Mouse (Mus musculus): Measurements from ENCODE around the gene Bbx. TPM values are rescaled to one million over a fixed set of nuclear protein-coding genes. Genes with fewer than 3 reads are reported as not detected.

Gene Bbx
- total RNA-seq, 1 experiment: 31.2 TPM

DNA sequence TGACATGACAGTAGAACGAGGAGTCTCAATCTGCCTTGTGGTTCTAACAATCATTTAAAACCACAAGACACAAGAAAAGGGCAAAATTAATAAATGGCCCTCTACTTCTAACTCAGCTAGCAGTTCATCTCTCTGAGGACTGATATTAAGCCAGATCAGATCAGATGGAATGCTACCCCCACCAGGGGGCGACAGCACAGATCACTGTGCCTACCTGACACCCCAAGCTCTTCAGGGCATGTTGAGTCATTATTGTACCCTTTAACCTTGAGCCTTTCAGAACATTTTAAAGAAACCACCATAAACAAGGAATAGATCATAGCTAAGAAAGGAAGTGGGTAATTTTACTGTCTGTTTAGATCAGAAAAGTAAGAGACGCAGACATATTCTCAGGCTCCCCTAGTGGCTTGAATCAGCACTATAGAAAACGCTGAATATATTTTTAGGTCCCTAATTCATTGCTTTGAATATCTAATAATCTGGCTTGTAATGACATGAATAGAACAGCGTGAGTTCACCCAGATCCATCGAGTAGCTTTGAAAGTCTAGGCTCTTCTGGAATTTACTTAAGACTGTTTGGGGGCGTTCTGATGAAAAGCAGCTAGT lies 230.5 kb downstream of the Bbx start:
- Histone ChIP-seq H3K36me3 (ENCODE audit: control insufficient read depth, insufficient read depth, low read length, poor library complexity, severe bottlenecking) (peaks cover 8% of the 10 kb centered on the region), H3K9me3 (ENCODE audit: control insufficient read depth, insufficient read depth, low read depth, low read length) (no peaks in the 10 kb centered on the region), H3K4me1 (ENCODE audit: control insufficient read depth in 2 of 2, insufficient read depth in 2 of 2, low read length in 2 of 2, poor library complexity in 1 of 2) (no peaks in the 10 kb centered on the region), H3K4me3 (ENCODE audit: insufficient read depth in 1 of 2, low read depth in 1 of 2, low read length in 2 of 2, poor library complexity in 1 of 2, severe bottlenecking in 1 of 2) (no peak overlapping the region), H3K27ac (ENCODE audit: insufficient read depth, low read depth, low read length, poor library complexity, severe bottlenecking) (no peak overlapping the region), H3K9ac (ENCODE audit: insufficient read depth, low read depth, low read length, poor library complexity, severe bottlenecking) (no peak overlapping the region)
- no peak for TF ChIP-seq CHD2 (IDR thresholded peaks at IDR 0.05; ENCODE audit: low read depth, low read length)
- TF ChIP-seq MAFK (IDR thresholded peaks at IDR 0.05; ENCODE audit: insufficient read depth, low read depth, low read length): no peak
- TF ChIP-seq ZC3H11A (IDR thresholded peaks at IDR 0.05; ENCODE audit: borderline replicate concordance, low read depth, low read length): no peak
- no peak for TF ChIP-seq HCFC1 (IDR thresholded peaks at IDR 0.05; ENCODE audit: borderline replicate concordance, insufficient read depth, low read length)
- TF ChIP-seq ZNF384 (IDR thresholded peaks at IDR 0.05; ENCODE audit: low read depth, low read length): no peak
- DNase-seq (ENCODE audit: low read depth, low spot score): peak; percentile 31
- in situ Hi-C loops (cut with MboI; ENCODE audit: low sequenced_read_pairs in 2 of 2, unreplicated experiment in 2 of 2): no loop called here

DNA sequence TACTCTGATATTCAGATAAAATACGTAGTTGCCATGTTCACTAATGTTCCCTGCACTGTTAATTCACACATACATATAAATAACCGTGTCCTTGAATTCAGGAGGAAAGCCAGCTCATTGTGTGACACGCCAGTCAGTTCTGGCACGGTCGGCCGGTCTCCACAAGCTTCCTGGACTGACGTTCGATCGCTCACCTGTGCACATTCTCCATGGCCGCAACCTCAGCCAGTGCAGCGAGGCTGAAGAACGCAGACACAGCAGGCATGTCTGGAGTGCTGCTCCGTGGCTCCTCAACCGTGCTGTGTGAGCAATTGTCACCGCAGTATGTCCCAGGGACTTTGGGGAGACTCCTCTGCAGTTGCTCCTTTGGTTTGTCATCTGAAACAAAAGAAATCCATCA lies 232.0 kb downstream of the Bbx start:
- TF ChIP-seq CHD2 (IDR thresholded peaks at IDR 0.05; ENCODE audit: low read depth, low read length): no peak
- no peak for TF ChIP-seq ZNF384 (IDR thresholded peaks at IDR 0.05; ENCODE audit: low read depth, low read length)
- no peak for TF ChIP-seq HCFC1 (IDR thresholded peaks at IDR 0.05; ENCODE audit: borderline replicate concordance, insufficient read depth, low read length)
- no peak for TF ChIP-seq MAFK (IDR thresholded peaks at IDR 0.05; ENCODE audit: insufficient read depth, low read depth, low read length)
- no peak for TF ChIP-seq ZC3H11A (IDR thresholded peaks at IDR 0.05; ENCODE audit: borderline replicate concordance, low read depth, low read length)
- Histone ChIP-seq H3K36me3 (ENCODE audit: control insufficient read depth, insufficient read depth, low read length, poor library complexity, severe bottlenecking) (peaks cover 8% of the 10 kb centered on the region), H3K9ac (ENCODE audit: insufficient read depth, low read depth, low read length, poor library complexity, severe bottlenecking) (no peak overlapping the region), H3K9me3 (ENCODE audit: control insufficient read depth, insufficient read depth, low read depth, low read length) (no peaks in the 10 kb centered on the region), H3K4me1 (ENCODE audit: control insufficient read depth in 2 of 2, insufficient read depth in 2 of 2, low read length in 2 of 2, poor library complexity in 1 of 2) (no peaks in the 10 kb centered on the region), H3K4me3 (ENCODE audit: insufficient read depth in 1 of 2, low read depth in 1 of 2, low read length in 2 of 2, poor library complexity in 1 of 2, severe bottlenecking in 1 of 2) (no peak overlapping the region), H3K27ac (ENCODE audit: insufficient read depth, low read depth, low read length, poor library complexity, severe bottlenecking) (no peak overlapping the region)
- in situ Hi-C loops (cut with MboI; ENCODE audit: low sequenced_read_pairs in 2 of 2, unreplicated experiment in 2 of 2): no loop called here
- DNase-seq (ENCODE audit: low read depth, low spot score): no peak

DNA sequence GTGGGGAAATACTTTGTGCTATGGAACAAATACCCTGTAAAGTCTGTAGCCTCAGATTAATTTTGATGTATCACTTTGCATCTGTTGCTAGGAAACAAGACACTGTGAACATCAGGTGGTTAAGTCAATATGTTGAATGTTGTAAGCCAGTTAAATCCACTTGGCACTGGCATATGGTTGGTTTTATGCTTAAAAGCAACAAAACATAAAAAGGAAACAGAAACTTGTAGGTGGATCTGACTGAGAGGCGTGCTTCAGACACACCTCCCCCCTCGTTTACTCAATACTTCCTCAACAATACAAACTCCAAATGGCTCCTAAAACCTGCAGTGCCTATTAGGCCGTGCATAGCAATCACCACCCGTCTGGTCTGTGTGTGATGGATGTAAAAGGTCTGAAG lies 236.1 kb downstream of the Bbx start:
- no peak overlapping the region for H3K4me3 ChIP-seq (ENCODE audit: insufficient read depth in 1 of 2, low read depth in 1 of 2, low read length in 2 of 2, poor library complexity in 1 of 2, severe bottlenecking in 1 of 2)
- TF ChIP-seq MAFK (IDR thresholded peaks at IDR 0.05; ENCODE audit: insufficient read depth, low read depth, low read length) (no peak), HCFC1 (IDR thresholded peaks at IDR 0.05; ENCODE audit: borderline replicate concordance, insufficient read depth, low read length) (no peak), ZNF384 (IDR thresholded peaks at IDR 0.05; ENCODE audit: low read depth, low read length) (no peak), ZC3H11A (IDR thresholded peaks at IDR 0.05; ENCODE audit: borderline replicate concordance, low read depth, low read length) (no peak), CHD2 (IDR thresholded peaks at IDR 0.05; ENCODE audit: low read depth, low read length) (no peak)
- peaks cover 10% of the 10 kb centered on the region for H3K36me3 ChIP-seq (ENCODE audit: control insufficient read depth, insufficient read depth, low read length, poor library complexity, severe bottlenecking)
- no peaks in the 10 kb centered on the region for H3K4me1 ChIP-seq (ENCODE audit: control insufficient read depth in 2 of 2, insufficient read depth in 2 of 2, low read length in 2 of 2, poor library complexity in 1 of 2)
- DNase-seq (ENCODE audit: low read depth, low spot score): no peak
- no peak overlapping the region for H3K27ac ChIP-seq (ENCODE audit: insufficient read depth, low read depth, low read length, poor library complexity, severe bottlenecking)
- no peak overlapping the region for H3K9ac ChIP-seq (ENCODE audit: insufficient read depth, low read depth, low read length, poor library complexity, severe bottlenecking)
- 0 out of 2 replicates have a peak, but pooled peaks cover 1% of the 10 kb centered on the region for H3K9me3 ChIP-seq (ENCODE audit: control insufficient read depth, insufficient read depth, low read depth, low read length)
- in situ Hi-C loops (cut with MboI; ENCODE audit: low sequenced_read_pairs in 2 of 2, unreplicated experiment in 2 of 2): no loop called here

DNA sequence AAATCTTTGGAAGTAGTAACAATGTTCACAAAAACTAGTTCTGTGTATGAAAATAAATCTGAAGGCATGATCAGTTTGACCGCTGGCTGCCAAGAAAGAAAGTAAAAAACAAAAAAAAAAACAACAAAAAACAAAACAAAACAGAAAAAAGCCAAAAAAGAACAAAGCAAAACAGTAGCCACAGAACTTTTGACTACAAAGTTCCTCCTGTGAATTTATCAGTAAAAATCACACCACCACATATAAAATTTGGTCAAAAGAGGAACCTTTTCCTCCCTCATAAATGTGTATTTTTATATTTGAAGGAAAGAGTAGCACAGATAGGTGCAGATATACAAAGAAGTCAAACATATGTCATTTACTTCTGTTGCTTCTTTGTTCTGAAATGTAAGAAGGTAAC lies 239.6 kb downstream of the Bbx start:
- peaks cover 0 to 2% of the 10 kb centered on the region in 2 experiments; a peak in 2 of 4 replicates for H3K4me1 ChIP-seq (ENCODE audit: control insufficient read depth in 2 of 2, insufficient read depth in 2 of 2, low read length in 2 of 2, poor library complexity in 1 of 2)
- no peak for DNase-seq (ENCODE audit: low read depth, low spot score)
- no peak overlapping the region for H3K9ac ChIP-seq (ENCODE audit: insufficient read depth, low read depth, low read length, poor library complexity, severe bottlenecking)
- H3K9me3 ChIP-seq (ENCODE audit: control insufficient read depth, insufficient read depth, low read depth, low read length): 0 out of 2 replicates have a peak, but pooled peaks cover 1% of the 10 kb centered on the region
- no peak overlapping the region for H3K27ac ChIP-seq (ENCODE audit: insufficient read depth, low read depth, low read length, poor library complexity, severe bottlenecking)
- no peak overlapping the region for H3K4me3 ChIP-seq (ENCODE audit: insufficient read depth in 1 of 2, low read depth in 1 of 2, low read length in 2 of 2, poor library complexity in 1 of 2, severe bottlenecking in 1 of 2)
- TF ChIP-seq ZC3H11A (IDR thresholded peaks at IDR 0.05; ENCODE audit: borderline replicate concordance, low read depth, low read length) (no peak), MAFK (IDR thresholded peaks at IDR 0.05; ENCODE audit: insufficient read depth, low read depth, low read length) (no peak), CHD2 (IDR thresholded peaks at IDR 0.05; ENCODE audit: low read depth, low read length) (no peak), ZNF384 (IDR thresholded peaks at IDR 0.05; ENCODE audit: low read depth, low read length) (no peak), HCFC1 (IDR thresholded peaks at IDR 0.05; ENCODE audit: borderline replicate concordance, insufficient read depth, low read length) (no peak)
- in situ Hi-C loops (cut with MboI; ENCODE audit: low sequenced_read_pairs in 2 of 2, unreplicated experiment in 2 of 2): no loop called here
- peaks cover 3% of the 10 kb centered on the region for H3K36me3 ChIP-seq (ENCODE audit: control insufficient read depth, insufficient read depth, low read length, poor library complexity, severe bottlenecking)
